Mouse (Mus musculus) midbrain, embryonic 14.5 days (tissue): Measurements from ENCODE around the gene Gltpd2. TPM values are rescaled to one million over a fixed set of nuclear protein-coding genes. Genes with fewer than 3 reads are reported as not detected.
"Not testable (repeated sequence)": the region's sequence is repeated elsewhere in the genome, so short reads cannot be mapped to it uniquely, and the experiment has no call there.

Source experiments
- ATAC-seq: fragments of 200-750 bp; cut with Nextera tagmentation; 2 replicates; pipeline ENCODE4 v1.8.0; 2017; ENCODE audit warnings: moderate number of reproducible peaks, moderate library complexity; ENCODE audit not compliant: low FRiP score, low TSS enrichment
- DNase-seq: peaks from one replicate; pipeline ENCODE4 v3.0.0-alpha.2; 2015
- H3K27ac ChIP-seq: fragments of 300-500 bp; sonication (generic); replicated peaks from 2 replicates; pipeline ENCODE4 v1.5.1; 2014; ENCODE audit warnings: mild to moderate bottlenecking, low read depth, low read length, moderate library complexity
- H3K27me3 ChIP-seq: fragments of 300-500 bp; sonication (generic); 2 replicates; pipeline ENCODE4 v1.6.1; 2014; ENCODE audit warnings: low read length, control low read depth, mixed read lengths; ENCODE audit not compliant: control insufficient read depth, insufficient read depth
- H3K36me3 ChIP-seq: fragments of 300-500 bp; sonication (generic); 2 replicates; pipeline ENCODE4 v1.6.1; 2014; ENCODE audit warnings: low read length, control low read depth; ENCODE audit not compliant: control insufficient read depth, insufficient read depth
- H3K4me1 ChIP-seq: fragments of 300-500 bp; sonication (generic); 2 replicates; pipeline ENCODE4 v1.6.1; 2014; ENCODE audit warnings: mild to moderate bottlenecking, antibody characterized with exemption, low read length, control low read depth; ENCODE audit not compliant: control insufficient read depth, insufficient read depth
- H3K4me2 ChIP-seq: fragments of 300-500 bp; sonication (generic); 2 replicates; pipeline ENCODE4 v1.6.1; 2014; ENCODE audit warnings: mild to moderate bottlenecking, low read length, moderate library complexity
- H3K4me3 ChIP-seq: fragments of 300-500 bp; sonication (generic); replicated peaks from 2 replicates; pipeline ENCODE4 v1.5.1; 2014; ENCODE audit warnings: low read depth, low read length
- H3K9ac ChIP-seq: fragments of 300-500 bp; sonication (generic); replicated peaks from 2 replicates; pipeline ENCODE4 v1.6.1; 2014; ENCODE audit warnings: mild to moderate bottlenecking, low read length, moderate library complexity
- H3K9me3 ChIP-seq: fragments of 300-500 bp; sonication (generic); 2 replicates; pipeline ENCODE4 v1.6.1; 2016; ENCODE audit warnings: low read length, control low read depth, mixed read lengths; ENCODE audit not compliant: control insufficient read depth
- WGBS: fragments of 180-500 bp; shearing (Covaris S2); extraction: QIAGEN DNeasy Blood & Tissue Kit; methylation state at CpG from one replicate; pipeline ENCODE4 v1.1.7; 2014; 5-methylcytosine and 5-hydroxymethylcytosine counted together
- polyA plus RNA-seq: library from polyadenylated mRNA; unstranded; fragments of >200 nt; fragmentation: Nextera tagmentation; extraction: Ambion mirVana; gene quantifications from 2 replicates; pipeline ENCODE4 v1.2.1, GENCODE M21; 2014

Gltpd2 gene
- 0.42 and 0.64 TPM in 2 replicates for polyA plus RNA-seq

DNA sequence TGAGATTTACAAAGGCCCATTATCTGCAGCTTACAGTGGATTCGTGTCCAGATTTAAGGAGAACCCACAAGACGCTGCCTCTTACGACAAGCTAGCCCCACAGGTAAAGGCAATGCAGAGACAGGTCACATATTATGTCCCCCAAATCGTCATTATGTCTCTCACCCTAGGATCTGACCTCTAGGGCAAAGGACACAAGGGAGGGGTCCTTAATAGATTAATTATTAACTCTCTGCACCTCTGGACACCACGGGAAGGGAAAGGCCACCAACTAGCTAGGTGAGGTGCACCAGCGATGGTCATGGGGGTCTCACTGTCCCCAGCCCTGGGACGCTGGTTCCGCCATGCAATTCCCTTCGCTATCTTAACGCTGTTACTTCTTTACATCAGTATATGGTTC lies at the start of gene Gltpd2:
TSS of gene Gltpd2 (plus strand) at position 274 of the 400 bp plus-strand sequence.
- no peaks in the 10 kb centered on the region for H3K36me3 ChIP-seq
- peak within 1 kb of the TSS; percentile 20 for H3K4me3 ChIP-seq
- H3K27me3 ChIP-seq = no peaks in the 10 kb centered on the region
- DNase-seq = no peak
- ATAC-seq = no peak
- H3K9ac ChIP-seq = peak within 1 kb of the TSS; percentile 43; the same call in 1 of the 2 replicates
- H3K9me3 ChIP-seq = no peaks in the 10 kb centered on the region
- H3K4me1 ChIP-seq = no peaks in the 10 kb centered on the region
- peak within 1 kb of the TSS; percentile 46 for H3K4me2 ChIP-seq
- H3K27ac ChIP-seq = no peak within 1 kb of the TSS
- WGBS = 85% methylated on average over 10 of the region's 10 CpGs

DNA sequence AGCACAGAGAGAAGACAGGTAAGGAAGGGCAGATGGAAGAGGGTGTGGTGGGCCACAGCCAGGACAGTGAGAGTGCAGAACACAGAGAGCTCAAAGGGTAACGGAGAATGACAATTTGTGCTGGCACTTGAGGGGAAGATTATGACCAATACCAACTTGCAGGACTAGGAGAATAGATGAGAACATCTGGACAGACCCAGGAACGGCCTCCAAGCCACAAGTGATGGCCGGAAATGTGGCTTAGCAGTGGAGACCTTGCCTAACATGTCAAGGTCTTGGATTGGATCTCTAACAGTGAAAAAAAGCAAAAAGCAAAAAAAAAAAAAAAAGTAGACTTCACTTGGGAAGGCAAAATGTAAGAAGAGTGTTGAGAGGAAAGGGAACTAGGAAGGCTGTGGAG lies 49.2 kb upstream of the Gltpd2 start:
- no peak for DNase-seq
- 87% methylated on average over 3 of the region's 3 CpGs for WGBS
- H3K9me3 ChIP-seq = no peaks in the 10 kb centered on the region
- no peaks in the 10 kb centered on the region for H3K36me3 ChIP-seq
- H3K4me3 ChIP-seq = no peak overlapping the region
- ATAC-seq = no peak
- H3K4me1 ChIP-seq = 0 out of 2 replicates have a peak, but pooled peaks cover 5% of the 10 kb centered on the region
- no peak overlapping the region for H3K4me2 ChIP-seq
- H3K27ac ChIP-seq = no peak overlapping the region
- H3K9ac ChIP-seq = no peak overlapping the region
- H3K27me3 ChIP-seq = peaks cover 5% of the 10 kb centered on the region; the same call in 1 of the 2 replicates

DNA sequence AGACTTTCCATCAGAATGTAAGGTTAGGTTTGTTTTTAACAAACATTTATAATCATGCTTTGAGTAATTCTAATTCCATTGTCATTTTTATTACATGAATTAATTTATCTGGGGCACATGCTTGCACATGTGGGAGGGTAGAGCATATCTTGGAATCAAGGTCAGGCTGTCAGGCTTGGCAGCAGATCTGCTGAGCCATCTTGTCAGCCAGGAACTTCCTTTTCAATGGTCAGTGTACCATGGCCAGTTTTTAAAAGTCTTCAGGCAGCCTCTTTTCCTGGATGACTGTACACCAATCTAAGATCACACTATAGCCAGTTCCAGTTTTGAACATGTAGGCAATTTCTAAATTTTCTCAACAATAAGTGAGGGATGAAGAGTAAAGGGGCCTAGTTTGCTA lies 46.3 kb upstream of the Gltpd2 start:
- Histone ChIP-seq H3K4me1 (no peaks in the 10 kb centered on the region), H3K27me3 (no peaks in the 10 kb centered on the region), H3K9ac (no peak overlapping the region), H3K27ac (no peak overlapping the region), H3K36me3 (no peaks in the 10 kb centered on the region), H3K4me2 (no peak overlapping the region), H3K4me3 (no peak overlapping the region), H3K9me3 (no peaks in the 10 kb centered on the region)
- DNase-seq (no peak), ATAC-seq (no peak)

DNA sequence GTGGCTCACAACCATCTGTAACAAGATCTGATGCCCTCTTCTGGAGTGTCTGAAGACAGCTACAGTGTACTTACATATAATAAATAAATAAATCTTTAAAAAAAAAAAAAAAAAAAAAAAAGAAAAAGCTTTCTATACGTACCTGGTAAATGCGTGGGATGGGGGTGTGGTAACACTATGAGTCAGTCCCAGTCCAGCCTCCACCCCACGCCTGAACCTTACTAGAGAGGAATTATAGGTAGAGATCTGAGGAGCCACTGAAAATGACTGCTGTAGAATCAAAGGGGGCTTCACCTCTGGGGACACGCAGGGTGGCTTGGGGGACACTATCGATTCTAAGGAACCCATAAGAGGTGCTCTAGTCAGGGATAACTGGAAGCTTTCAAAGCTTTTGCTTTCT lies 45.7 kb upstream of the Gltpd2 start:
- 92% methylated on average over 5 of the region's 5 CpGs for WGBS

DNA sequence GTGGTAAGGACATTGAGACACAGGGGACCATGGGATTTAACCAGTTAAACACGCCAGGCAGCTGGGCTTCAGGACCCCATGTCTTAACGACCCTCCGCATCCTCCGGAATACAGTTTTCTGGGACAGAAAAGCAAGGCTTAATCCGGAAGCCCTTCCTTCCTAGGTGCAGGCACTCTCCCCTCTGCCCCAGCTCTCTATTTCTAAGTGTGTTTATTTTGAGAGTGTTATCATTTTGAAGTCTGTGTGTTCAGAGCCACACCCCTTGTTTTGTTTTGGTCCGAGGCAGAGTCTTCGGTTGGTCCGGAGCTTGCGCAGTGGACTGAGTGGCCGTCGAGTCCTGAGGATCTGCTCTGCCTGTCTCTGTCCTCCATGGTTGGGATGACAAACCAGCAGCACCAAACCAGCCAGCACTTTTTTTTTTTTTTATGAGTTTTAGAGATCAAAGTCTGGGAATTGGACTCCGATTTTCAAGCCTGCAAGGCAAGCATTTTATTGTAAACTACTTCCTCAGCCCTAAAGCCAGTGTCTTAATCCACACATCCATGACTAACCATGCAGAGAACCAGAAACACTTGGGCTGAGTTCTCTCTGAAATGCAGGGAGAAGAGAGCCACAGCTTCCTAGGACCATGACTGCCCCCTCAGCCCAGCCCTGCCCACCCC lies 44.0 kb upstream of the Gltpd2 start:
- ATAC-seq (no peak), DNase-seq (no peak)
- Histone ChIP-seq H3K4me3 (no peak overlapping the region), H3K27ac (no peak overlapping the region), H3K4me1 (no peaks in the 10 kb centered on the region), H3K4me2 (no peak overlapping the region), H3K36me3 (no peaks in the 10 kb centered on the region), H3K9ac (no peak overlapping the region), H3K9me3 (no peaks in the 10 kb centered on the region), H3K27me3 (no peaks in the 10 kb centered on the region)
- 71% methylated on average over 12 of the region's 12 CpGs for WGBS

More for the DNA sequence above, 45.7 kb upstream of the Gltpd2 start:
- not testable (repeated sequence) for H3K4me3 ChIP-seq, H3K4me2 ChIP-seq, H3K36me3 ChIP-seq, H3K27me3 ChIP-seq, H3K9ac ChIP-seq, H3K9me3 ChIP-seq, DNase-seq, H3K27ac ChIP-seq, H3K4me1 ChIP-seq, ATAC-seq

DNA sequence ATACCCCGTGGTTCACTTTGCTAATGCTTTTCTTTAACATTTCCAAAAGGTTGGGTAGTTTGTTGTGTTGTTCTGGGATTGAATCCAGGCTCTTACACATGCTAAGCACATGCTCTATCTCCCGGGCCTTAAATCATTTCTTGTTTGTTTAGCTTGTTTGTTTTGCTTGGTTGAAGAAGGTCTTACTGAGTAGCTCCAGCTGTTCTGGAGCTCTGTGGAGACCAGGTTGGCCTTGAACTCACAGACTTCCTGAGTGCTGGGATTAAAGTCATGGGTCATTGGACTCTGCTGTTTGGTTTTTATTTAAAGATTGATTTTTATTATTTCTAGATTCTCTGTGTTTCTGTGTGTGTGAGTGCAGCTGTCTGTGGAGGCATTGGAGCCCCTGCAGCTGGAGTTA lies 33.5 kb upstream of the Gltpd2 start:
- whole genome bisulfite sequencing = 53% methylated on average over 2 of the region's 2 CpGs
- no peaks in the 10 kb centered on the region for H3K4me1 ChIP-seq
- DNase-seq = no peak
- no peak overlapping the region for H3K27ac ChIP-seq
- H3K9me3 ChIP-seq = no peaks in the 10 kb centered on the region
- no peak for ATAC-seq
- no peaks in the 10 kb centered on the region for H3K27me3 ChIP-seq
- H3K36me3 ChIP-seq = no peaks in the 10 kb centered on the region
- no peak overlapping the region for H3K4me2 ChIP-seq
- no peak overlapping the region for H3K4me3 ChIP-seq
- H3K9ac ChIP-seq = no peak overlapping the region

DNA sequence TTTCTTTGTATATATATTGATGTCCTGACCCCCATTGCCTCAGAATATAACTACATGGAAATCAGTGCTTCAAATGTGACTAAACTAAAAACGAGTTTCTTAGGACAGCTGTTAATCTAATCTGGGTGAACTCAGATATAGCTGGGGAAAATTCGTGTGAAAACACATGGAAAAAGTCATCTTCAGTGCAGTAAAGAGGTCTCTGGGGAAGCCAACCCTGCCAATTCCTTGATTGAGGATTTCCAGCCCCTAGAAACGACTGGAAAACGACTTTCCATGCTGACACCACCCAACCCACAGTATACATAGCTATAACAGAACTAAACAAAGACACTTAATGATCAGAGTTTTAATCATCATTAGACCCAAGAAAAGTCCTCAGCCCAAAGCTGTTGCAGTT lies 31.2 kb upstream of the Gltpd2 start:
- no peak for ATAC-seq
- DNase-seq = no peak
- Histone ChIP-seq H3K9ac (no peak overlapping the region), H3K36me3 (no peaks in the 10 kb centered on the region), H3K4me2 (no peak overlapping the region), H3K9me3 (no peaks in the 10 kb centered on the region; the same call in 1 of the 2 replicates), H3K4me1 (no peaks in the 10 kb centered on the region), H3K27me3 (no peaks in the 10 kb centered on the region), H3K27ac (no peak overlapping the region), H3K4me3 (no peak overlapping the region)
- 55% methylated on average over 4 of the region's 4 CpGs for WGBS

DNA sequence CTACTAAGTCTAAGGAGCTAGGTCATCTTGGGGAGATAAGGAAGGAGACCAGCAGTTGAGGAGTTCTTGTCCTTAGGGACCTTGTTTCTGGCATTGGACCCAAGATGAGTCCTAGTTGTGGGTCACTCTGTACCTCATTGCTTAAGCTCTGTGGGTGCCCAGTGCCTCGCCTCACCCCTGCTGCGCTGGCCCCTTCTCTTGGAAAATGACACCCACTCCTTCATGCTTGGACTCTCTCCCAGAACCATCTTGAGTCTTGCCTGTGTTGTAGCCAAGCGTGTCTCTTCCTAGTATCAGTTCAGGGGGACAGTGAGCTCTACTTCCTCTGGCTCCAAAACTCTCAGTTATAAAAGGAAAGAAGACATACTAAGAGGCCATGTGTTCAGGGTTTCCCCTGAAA lies 29.9 kb upstream of the Gltpd2 start:
- Histone ChIP-seq H3K27me3 (no peaks in the 10 kb centered on the region), H3K9me3 (no peaks in the 10 kb centered on the region; the same call in 1 of the 2 replicates), H3K36me3 (no peaks in the 10 kb centered on the region), H3K9ac (no peak overlapping the region), H3K4me1 (no peaks in the 10 kb centered on the region), H3K4me3 (no peak overlapping the region), H3K4me2 (no peak overlapping the region), H3K27ac (no peak overlapping the region)
- ATAC-seq (no peak), DNase-seq (no peak)
- 86% methylated on average over 3 of the region's 3 CpGs for WGBS

DNA sequence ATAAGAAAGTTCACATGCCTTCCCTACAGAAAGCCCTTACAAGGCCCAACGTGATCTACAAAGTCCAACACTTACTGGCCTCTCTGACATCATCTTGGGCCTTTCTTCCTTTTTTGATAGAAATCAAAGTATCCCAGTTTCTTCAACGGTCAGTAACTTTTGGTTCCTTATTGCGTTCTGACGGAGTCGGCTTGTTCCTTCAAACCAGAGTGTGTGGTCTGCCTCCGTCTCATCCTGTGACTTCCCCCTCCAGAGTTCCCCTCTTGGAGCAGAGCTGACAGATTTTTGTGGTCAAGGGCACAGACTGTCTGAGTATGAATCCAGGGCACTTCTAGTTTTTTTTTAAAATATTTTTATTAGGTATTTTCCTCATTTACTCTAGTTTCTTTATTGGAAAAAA lies 29.3 kb upstream of the Gltpd2 start:
- Histone ChIP-seq H3K4me1 (no peaks in the 10 kb centered on the region), H3K4me3 (no peak overlapping the region), H3K4me2 (no peak overlapping the region), H3K27ac (no peak overlapping the region), H3K36me3 (no peaks in the 10 kb centered on the region), H3K9me3 (no peaks in the 10 kb centered on the region; the same call in 1 of the 2 replicates), H3K9ac (no peak overlapping the region), H3K27me3 (no peaks in the 10 kb centered on the region)
- no peak for ATAC-seq
- DNase-seq = no peak
- 84% methylated on average over 6 of the region's 6 CpGs for WGBS
